Mouse (Mus musculus) midbrain, embryonic 16.5 days (tissue): ENCODE measurements around the gene Pask. TPM values are rescaled to one million over a fixed set of nuclear protein-coding genes. Genes with fewer than 3 reads are reported as not detected.
"Not testable (repeated sequence)": the region's sequence is repeated elsewhere in the genome, so short reads cannot be mapped to it uniquely, and the experiment has no call there.

Experiments used
- ATAC-seq: fragments of 200-750 bp; cut with Nextera tagmentation; 2 replicates; pipeline ENCODE4 v1.8.0; 2017; ENCODE audit warnings: moderate TSS enrichment
- H3K27ac ChIP-seq: fragments of 300-500 bp; sonication (generic); 2 replicates; pipeline ENCODE4 v1.5.1; 2014; ENCODE audit warnings: mild to moderate bottlenecking, low read length, mixed read lengths
- H3K27me3 ChIP-seq: fragments of 300-500 bp; sonication (generic); 2 replicates; pipeline ENCODE4 v1.6.1; 2014; ENCODE audit warnings: low read depth, low read length, mixed read lengths; ENCODE audit not compliant: control insufficient read depth, insufficient read depth
- H3K36me3 ChIP-seq: fragments of 300-500 bp; sonication (generic); 2 replicates; pipeline ENCODE4 v1.6.1; 2014; ENCODE audit warnings: mild to moderate bottlenecking, low read length, moderate library complexity, mixed read lengths; ENCODE audit not compliant: control insufficient read depth, insufficient read depth
- H3K4me1 ChIP-seq: fragments of 300-500 bp; sonication (generic); 2 replicates; pipeline ENCODE4 v1.6.1; 2014; ENCODE audit warnings: mild to moderate bottlenecking, low read length, mixed read lengths; ENCODE audit not compliant: control insufficient read depth, insufficient read depth
- H3K4me2 ChIP-seq: fragments of 300-500 bp; sonication (generic); 2 replicates; pipeline ENCODE4 v1.6.1; 2014; ENCODE audit warnings: mild to moderate bottlenecking, low read length, mixed read lengths
- H3K4me3 ChIP-seq: fragments of 300-500 bp; sonication (generic); 2 replicates; pipeline ENCODE4 v1.5.1; 2014; ENCODE audit warnings: low read depth, mild to moderate bottlenecking, low read length, moderate library complexity, mixed read lengths
- H3K9ac ChIP-seq: fragments of 300-500 bp; sonication (generic); 2 replicates; pipeline ENCODE4 v1.6.1; 2014; ENCODE audit warnings: low read depth, low read length, mixed read lengths
- H3K9me3 ChIP-seq: fragments of 300-500 bp; sonication (generic); replicated peaks from 2 replicates; pipeline ENCODE4 v1.6.1; 2014; ENCODE audit warnings: mild to moderate bottlenecking, low read length, mixed read lengths; ENCODE audit not compliant: control insufficient read depth, poor library complexity, severe bottlenecking
- WGBS: fragments of 180-500 bp; shearing (Covaris S2); extraction: QIAGEN DNeasy Blood & Tissue Kit; methylation state at CpG from one replicate; pipeline ENCODE4 v1.1.7; 2014; 5-methylcytosine and 5-hydroxymethylcytosine counted together
- polyA plus RNA-seq: library from polyadenylated mRNA; unstranded; fragments of >200 nt; fragmentation: Nextera tagmentation; extraction: Ambion mirVana; gene quantifications from 2 replicates; pipeline ENCODE4 v1.2.1, GENCODE M21; 2015

Gene Pask
- polyA plus RNA-seq, 1 experiment from 2014 or later = 7.9 TPM

GRCm38 (mm10) chr1:93294491-93294890 lies 48.8 kb downstream of the Pask start:
- not testable (repeated sequence) for H3K36me3 ChIP-seq, H3K4me1 ChIP-seq, ATAC-seq, H3K9ac ChIP-seq, H3K9me3 ChIP-seq, H3K4me3 ChIP-seq, H3K27me3 ChIP-seq, H3K27ac ChIP-seq, H3K4me2 ChIP-seq
- WGBS = 81% methylated on average over 3 of the region's 3 CpGs

- Histone ChIP-seq H3K27ac (no peak overlapping the region), H3K4me3 (no peak overlapping the region), H3K9ac (no peak overlapping the region), H3K9me3 (no peaks in the 10 kb centered on the region), H3K4me1 (no peaks in the 10 kb centered on the region), H3K36me3 (peaks cover 4% of the 10 kb centered on the region; the same call in 1 of the 2 replicates), H3K27me3 (no peaks in the 10 kb centered on the region), H3K4me2 (no peak overlapping the region)
- 82% methylated on average over 8 of the region's 8 CpGs for WGBS
- ATAC-seq = no peak
Observed at GRCm38 (mm10) chr1:93292006-93292405, 51.3 kb downstream of the Pask start.

GRCm38 (mm10) chr1:93291591-93291990 lies 51.7 kb downstream of the Pask start:
- H3K9me3 ChIP-seq = no peaks in the 10 kb centered on the region
- 90% methylated on average over 1 of the region's 1 CpGs for WGBS
- no peak for ATAC-seq
- H3K36me3 ChIP-seq = peaks cover 4% of the 10 kb centered on the region; the same call in 1 of the 2 replicates
- no peak overlapping the region for H3K27ac ChIP-seq
- H3K9ac ChIP-seq = no peak overlapping the region
- H3K4me3 ChIP-seq = no peak overlapping the region
- no peaks in the 10 kb centered on the region for H3K4me1 ChIP-seq
- no peaks in the 10 kb centered on the region for H3K27me3 ChIP-seq
- no peak overlapping the region for H3K4me2 ChIP-seq

- H3K4me1 ChIP-seq = no peaks in the 10 kb centered on the region
- H3K27ac ChIP-seq = no peak overlapping the region
- no peak overlapping the region for H3K4me2 ChIP-seq
- H3K27me3 ChIP-seq = no peaks in the 10 kb centered on the region
- ATAC-seq = no peak
- 90% methylated on average over 4 of the region's 4 CpGs for WGBS
- no peaks in the 10 kb centered on the region for H3K9me3 ChIP-seq
- no peak overlapping the region for H3K4me3 ChIP-seq
- H3K9ac ChIP-seq = no peak overlapping the region
- H3K36me3 ChIP-seq = peaks cover 2% of the 10 kb centered on the region; the same call in 1 of the 2 replicates
Observed at GRCm38 (mm10) chr1:93290956-93291355, 52.3 kb downstream of the Pask start.

GRCm38 (mm10) chr1:93289678-93290214 lies 53.5 kb downstream of the Pask start:
- Histone ChIP-seq H3K9ac (no peak overlapping the region), H3K4me3 (no peak overlapping the region), H3K4me1 (no peaks in the 10 kb centered on the region), H3K9me3 (no peaks in the 10 kb centered on the region), H3K36me3 (no peaks in the 10 kb centered on the region), H3K4me2 (no peak overlapping the region), H3K27ac (no peak overlapping the region), H3K27me3 (no peaks in the 10 kb centered on the region)
- 78% methylated on average over 3 of the region's 3 CpGs for WGBS
- no peak for ATAC-seq

GRCm38 (mm10) chr1:93277041-93277440 lies 66.2 kb downstream of the Pask start:
- no peak for ATAC-seq
- no peaks in the 10 kb centered on the region for H3K9me3 ChIP-seq
- H3K36me3 ChIP-seq = no peaks in the 10 kb centered on the region
- H3K4me3 ChIP-seq = no peak overlapping the region
- H3K4me1 ChIP-seq = peaks cover 2% of the 10 kb centered on the region; the same call in 1 of the 2 replicates
- H3K27me3 ChIP-seq = no peaks in the 10 kb centered on the region
- no peak overlapping the region for H3K4me2 ChIP-seq
- no peak overlapping the region for H3K9ac ChIP-seq
- WGBS = 81% methylated on average over 7 of the region's 7 CpGs
- H3K27ac ChIP-seq = no peak overlapping the region

GRCm38 (mm10) chr1:93275561-93275960 lies 67.7 kb downstream of the Pask start:
- Histone ChIP-seq H3K27me3 (0 out of 2 replicates have a peak, but pooled peaks cover 2% of the 10 kb centered on the region), H3K4me3 (no peak overlapping the region), H3K9me3 (no peaks in the 10 kb centered on the region), H3K9ac (no peak overlapping the region), H3K27ac (no peak overlapping the region), H3K4me2 (no peak overlapping the region), H3K36me3 (no peaks in the 10 kb centered on the region), H3K4me1 (peaks cover 2% of the 10 kb centered on the region; the same call in 1 of the 2 replicates)
- ATAC-seq = no peak
- 77% methylated on average over 6 of the region's 6 CpGs for WGBS

- no peak overlapping the region; the same call in 1 of the 2 replicates for H3K9ac ChIP-seq
- WGBS = 3% methylated on average over 16 of the region's 16 CpGs
- H3K4me3 ChIP-seq = peak overlapping the region; percentile 18
- peak overlapping the region; percentile 45 for H3K4me2 ChIP-seq
- ATAC-seq = peak; percentile 42
- H3K27me3 ChIP-seq = 0 out of 2 replicates have a peak, but pooled peaks cover 2% of the 10 kb centered on the region
- H3K9me3 ChIP-seq = no peaks in the 10 kb centered on the region
- H3K36me3 ChIP-seq = no peaks in the 10 kb centered on the region
- no peak overlapping the region for H3K27ac ChIP-seq
- peaks cover 2% of the 10 kb centered on the region; the same call in 1 of the 2 replicates for H3K4me1 ChIP-seq
Observed at GRCm38 (mm10) chr1:93272409-93272821, 70.9 kb downstream of the Pask start.

- Histone ChIP-seq H3K9me3 (no peaks in the 10 kb centered on the region), H3K4me3 (no peak overlapping the region), H3K9ac (no peak overlapping the region), H3K27ac (no peak overlapping the region), H3K27me3 (0 out of 2 replicates have a peak, but pooled peaks cover 2% of the 10 kb centered on the region), H3K4me2 (no peak overlapping the region), H3K36me3 (no peaks in the 10 kb centered on the region), H3K4me1 (peaks cover 2% of the 10 kb centered on the region; the same call in 1 of the 2 replicates)
- ATAC-seq = no peak
- 80% methylated on average over 5 of the region's 6 CpGs for WGBS
Observed at GRCm38 (mm10) chr1:93271751-93272150, 71.5 kb downstream of the Pask start.
